Mouse (Mus musculus) spleen, embryonic (tissue): ENCODE results near the gene Spon1.

ENCODE experiments used
- CTCF ChIA-PET: fragments of 350-600 bp; sonication (Branson Sonifier 250); formaldehyde crosslinking; loops from one replicate; lab custom pipeline; 2022; lab: Charles Lee

The Spon1 gene

DNA sequence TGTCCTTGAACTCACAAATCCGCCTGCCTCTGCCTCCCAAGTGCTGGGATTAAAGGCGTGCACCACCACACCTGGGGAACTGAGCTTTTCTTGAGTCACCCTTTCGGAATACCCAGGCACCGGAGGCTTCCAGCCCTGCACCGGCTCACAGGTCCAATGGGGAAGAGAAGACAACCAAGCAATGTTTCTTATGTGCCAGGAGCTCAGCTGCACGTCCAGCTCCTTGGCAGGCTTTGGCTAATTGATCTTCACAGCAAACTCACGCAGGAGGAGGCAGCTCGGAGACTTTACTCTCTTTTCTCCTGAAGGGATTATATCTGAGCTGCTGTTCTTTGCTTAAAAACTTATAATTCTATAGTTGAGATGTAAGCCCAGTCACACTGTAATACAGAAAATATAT lies 73.6 kb downstream of the Spon1 start:
- CTCF ChIA-PET: no interaction called here

DNA sequence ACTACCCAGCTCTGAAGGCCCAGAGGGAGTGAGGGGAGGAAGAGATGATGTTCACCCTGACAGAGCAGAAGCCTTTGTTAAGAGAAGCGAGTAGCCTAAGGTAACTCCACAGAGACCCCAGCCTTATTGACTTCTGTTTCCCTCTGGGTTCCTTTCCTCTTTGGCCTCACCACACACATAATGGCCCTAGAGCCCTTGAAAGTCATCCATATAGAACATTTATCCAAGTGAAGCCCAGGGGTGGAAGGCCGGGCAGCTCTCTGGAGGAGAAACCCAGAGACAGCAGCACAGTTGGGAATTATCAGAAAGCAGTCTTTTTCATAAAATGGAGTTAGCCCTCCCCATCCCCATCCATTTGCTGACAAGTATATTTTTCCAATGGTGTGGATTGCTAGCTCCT lies 75.7 kb downstream of the Spon1 start:
- CTCF ChIA-PET: no interaction called here

DNA sequence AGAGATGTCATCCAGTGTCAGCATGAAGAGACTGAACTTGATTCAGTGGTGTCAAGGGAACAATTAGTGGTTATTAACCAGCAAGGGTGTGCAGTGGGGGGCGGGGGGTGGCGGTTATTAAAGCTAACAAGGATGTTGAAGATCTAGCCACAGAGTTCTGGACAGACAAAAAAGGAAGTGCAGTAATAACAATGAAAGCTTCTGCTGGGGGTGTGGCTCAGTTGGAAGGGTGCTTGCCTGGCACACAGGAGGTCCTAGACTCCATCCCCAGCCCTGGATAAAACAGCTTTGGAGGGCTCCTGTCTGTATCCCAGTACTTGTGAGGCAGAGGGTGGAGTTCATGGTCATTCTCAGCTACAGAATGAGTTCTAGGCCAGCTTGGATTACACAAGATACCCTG lies 77.4 kb downstream of the Spon1 start:
- CTCF ChIA-PET: no interaction called here

DNA sequence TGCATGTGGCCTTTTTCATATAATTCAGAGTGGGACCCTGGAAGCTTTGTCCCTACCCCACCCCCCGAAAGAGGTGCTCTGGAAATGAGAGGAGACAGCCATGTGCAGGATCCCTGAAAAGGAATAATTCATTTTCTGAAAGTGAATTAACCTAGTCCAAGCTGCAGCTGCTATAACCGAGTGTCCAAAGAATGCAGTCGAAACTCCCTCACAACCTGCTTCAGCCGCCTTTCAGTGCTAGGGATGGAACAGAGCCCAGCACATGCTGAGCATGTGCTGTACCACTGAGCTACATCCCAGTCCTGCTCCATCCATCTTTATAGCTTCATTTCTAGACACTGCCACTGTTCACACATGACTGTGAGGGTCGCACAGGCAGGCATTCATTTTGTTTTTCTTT lies 79.4 kb downstream of the Spon1 start:
- CTCF ChIA-PET: no interaction called here

DNA sequence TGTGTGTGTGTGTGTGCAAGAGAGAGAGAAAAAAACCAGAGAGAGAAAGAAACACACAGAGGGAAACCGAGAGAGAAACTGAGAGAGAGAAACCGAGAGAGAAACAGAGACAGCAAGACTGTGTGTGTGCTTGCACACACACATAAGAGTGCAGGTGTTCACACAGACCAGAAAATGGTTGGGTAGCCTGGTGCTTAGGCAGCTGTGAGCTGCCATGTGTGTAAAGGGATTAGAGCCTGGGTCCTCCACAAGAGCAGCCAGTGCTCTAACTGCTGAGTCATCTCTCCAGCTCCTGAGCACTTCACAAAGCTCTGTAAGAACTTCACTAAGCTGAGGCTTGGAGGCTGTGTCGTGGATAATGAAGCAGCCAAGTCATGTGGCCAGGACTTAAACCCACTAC lies 80.8 kb downstream of the Spon1 start:
- CTCF ChIA-PET: no interaction called here

DNA sequence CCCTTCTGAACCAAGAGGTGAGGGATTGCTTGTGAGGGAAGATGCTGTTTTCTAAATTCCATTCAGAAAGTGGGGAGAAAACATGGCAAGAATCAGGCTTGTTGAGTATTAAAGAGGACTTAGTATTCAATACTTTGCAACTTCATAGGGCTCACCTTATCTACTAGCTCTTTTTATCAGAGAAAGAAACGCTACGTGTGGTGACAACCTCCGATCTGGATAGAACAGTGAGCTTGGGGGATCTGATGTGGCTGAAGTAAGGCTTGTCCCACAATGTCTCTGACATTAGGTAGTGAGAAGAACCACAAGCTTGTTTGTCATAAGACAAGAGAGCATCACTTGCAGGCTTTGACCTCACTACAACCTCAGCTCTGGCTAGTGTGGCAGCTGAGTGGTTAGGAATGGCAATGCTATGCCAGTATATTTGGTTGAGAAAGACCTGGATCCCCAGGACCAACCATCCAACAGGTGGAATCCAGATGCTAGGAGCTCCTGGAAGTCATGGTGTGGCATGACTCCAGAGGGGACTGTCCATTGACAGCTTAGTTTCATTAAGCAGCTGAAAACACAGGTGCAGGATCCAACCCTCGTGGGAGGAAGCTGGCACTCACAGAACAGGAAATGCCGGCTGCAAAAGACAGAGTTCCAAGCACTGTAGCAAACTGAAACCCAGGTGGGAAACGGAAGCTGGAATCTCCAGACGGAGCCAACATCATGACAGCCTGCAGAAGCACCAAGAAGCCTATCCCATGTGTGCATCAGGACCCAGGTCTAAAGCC lies 81.4 kb downstream of the Spon1 start:
- CTCF ChIA-PET: no interaction called here

DNA sequence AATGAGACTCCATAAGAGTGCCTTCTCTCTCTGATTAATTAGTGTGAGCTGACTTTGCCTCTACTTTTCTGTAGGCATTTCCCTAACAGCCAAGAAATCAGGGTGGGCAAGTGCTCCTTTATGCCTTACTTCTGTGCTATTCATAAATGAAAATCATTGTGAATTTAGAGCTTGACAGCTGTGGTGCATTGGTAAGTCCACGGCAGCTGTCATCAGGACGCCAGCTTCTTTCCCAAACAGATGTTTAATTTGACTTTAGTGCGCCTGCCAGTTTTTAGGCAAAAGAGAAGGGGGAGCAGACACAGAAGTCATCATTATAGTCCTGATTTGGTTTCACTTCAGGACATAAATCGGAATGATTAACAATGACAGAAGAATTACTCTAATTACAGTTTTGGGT lies 84.6 kb downstream of the Spon1 start:
- CTCF ChIA-PET: no interaction called here

DNA sequence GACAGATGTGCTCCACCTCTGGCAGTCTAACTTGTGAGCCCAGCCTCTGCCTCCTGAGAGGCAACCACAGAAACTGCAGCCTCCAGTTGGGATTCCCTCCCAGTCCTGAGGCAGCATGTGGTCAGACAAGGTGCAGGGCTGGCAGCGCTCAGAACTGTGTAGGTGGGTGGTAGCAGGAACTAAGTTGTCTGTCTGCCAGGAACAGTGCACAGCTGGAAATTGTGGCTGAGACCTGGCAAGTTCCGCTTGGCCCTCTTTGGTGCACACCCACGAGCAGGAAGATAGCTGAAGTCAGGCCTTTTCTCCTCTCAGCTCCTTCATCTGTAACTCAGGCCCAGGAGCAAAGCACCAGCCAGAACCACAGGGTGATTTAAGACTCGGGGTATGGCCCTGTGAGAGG lies 89.6 kb downstream of the Spon1 start:
- CTCF ChIA-PET: no interaction called here

DNA sequence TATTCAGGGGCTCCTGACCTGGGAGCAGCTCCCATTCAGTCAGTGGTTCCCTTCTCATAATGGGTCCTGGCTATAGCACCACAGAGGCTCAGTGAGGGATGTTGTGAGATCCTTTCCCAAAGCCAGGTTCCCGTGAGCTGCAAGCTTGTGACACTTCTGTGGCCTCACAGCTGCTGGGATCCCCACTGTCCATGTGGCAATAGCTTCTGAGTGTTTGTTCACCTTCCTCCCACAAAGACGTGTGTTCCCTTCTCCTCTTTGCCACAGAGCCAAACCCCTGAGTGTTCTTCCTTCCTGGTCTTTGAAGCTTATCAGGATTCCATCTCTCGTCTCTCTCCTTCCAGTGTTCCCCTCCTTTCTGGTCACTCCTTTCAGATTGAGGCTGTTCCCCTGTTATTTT lies 90.3 kb downstream of the Spon1 start:
- CTCF ChIA-PET: no interaction called here

DNA sequence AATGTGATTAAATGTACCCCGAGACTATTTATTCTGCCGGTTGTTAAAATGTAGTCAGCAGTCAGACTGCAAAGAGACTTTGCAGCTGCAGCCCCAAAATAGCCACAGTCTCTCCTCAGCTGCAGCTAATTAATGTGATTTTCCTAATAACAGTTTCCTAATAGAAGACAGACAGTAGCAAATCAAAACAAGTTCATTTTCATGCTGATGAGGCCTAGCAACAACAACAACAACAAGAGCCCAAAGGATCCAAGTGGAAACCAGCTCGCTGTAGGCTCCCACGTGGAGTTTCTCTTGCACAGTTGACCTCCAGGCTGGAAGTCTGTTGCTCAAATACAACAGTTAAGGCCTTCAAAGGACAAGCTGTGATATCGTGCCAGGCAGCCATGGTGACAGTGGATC lies 93.7 kb downstream of the Spon1 start:
- CTCF ChIA-PET: no interaction called here

DNA sequence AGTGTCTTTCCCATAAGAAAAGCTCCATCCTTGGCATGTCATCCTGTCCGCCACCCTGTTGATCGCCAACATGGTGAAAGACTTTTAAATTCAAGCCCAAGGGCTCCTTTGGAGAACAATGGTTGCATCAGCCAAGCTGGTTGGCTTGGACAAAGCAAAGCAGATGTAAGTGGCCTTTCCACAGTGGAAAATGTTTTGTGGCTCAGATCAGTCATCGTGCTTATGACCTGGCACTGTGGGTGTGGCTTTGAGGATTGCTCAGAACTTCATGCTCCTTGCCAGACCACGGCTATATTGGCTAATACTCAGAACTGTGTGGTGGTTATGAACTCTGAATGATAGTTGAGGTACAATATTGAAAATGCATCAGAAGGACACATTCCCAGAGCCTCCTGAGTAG lies 96.2 kb downstream of the Spon1 start:
- CTCF ChIA-PET: no interaction called here

DNA sequence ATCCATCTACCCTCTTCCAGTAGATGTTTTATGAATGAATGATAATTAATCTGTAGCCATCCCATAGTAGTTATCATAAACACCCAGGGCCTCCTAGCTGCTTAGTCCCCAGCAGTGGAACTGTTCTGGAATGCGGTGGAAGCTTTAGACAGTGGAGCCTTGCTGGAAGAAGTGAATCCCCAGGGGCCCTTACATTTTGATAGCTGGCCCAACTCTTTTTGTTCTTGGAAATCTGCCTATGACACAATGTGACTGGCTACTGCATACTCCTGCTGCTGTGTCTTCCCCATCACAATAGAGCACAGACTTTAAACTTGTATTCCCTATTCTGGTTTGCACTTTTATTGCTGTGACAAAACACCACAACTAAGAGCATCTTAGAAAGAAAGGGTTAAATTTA lies 107.0 kb downstream of the Spon1 start:
- CTCF ChIA-PET: no interaction called here

DNA sequence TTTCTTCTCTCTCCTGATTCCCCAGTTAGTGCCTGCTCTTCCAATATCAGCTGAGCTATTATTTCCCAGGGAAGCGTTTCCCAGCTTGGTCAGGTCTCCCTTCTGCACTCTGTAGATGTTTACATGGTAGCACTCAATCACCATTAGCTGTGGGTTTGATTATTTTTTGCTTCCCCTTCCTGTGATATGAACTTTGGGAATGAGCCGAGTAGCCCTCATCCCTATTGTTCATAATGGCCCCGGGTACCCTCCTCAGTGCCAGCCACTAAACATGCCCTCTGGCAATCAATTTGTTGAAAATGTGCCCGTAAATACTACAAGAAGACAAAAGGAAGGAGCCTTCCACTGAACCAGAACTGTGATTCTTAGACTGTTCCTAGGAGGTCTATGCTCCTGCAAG lies 111.7 kb downstream of the Spon1 start:
- CTCF ChIA-PET: no interaction called here

DNA sequence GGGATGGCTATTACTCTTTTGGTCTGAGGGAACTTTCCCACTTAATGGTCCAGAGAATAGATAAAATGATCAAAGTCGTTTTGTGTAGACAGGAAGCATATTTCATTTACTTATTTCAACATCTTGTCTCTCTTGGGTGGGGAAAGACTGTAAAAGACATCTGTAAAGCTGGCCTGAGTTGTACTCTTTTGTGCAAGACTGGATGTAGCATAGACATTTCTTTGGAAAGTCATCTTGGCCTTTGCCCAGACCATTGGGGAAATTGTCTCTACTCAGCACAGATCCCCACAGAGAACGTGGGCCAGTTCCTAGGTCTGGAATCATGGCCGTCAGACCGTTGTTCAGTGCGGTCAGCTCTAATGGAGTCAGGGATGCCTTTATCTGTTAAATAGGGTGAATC lies 112.1 kb downstream of the Spon1 start:
- CTCF ChIA-PET: no interaction called here

DNA sequence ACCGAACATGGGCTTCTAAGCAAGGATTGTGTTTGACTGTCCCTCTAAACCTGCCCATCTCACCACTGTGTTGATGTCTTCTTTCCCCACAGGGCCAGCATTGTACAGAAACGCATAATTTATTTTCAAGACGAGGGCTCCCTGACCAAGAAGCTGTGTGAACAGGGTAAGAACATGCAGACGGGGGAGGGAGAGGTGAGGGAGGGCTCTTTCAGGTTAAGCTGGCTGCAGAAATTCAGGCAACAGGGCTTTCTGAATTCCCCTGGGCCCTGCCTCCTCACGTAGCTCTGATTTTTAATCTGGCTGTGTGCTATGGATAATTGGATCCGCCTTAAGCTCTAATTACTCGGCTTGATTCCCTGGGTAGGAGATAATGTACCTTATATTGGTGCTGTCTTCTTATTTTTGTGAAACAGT lies 113.3 kb downstream of the Spon1 start:
- CTCF ChIA-PET: no interaction called here

DNA sequence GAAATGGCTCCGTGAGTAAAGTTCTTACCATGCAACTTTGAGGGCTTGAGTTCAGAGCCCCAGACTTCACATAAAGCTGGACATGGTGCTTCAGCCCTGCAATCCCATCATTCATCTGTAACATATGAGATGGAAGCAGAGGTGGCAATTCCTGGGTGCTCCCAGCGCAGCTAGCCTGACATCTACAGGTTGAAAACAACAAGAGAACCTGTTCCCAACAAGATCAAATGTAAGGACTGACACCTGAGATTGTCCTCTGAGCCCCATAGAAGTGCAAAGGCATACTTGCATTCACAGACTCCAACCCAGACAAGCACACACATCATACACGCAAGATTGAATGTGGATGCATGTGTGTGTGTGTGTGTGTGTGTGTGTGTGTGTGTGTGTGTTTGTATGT lies 114.2 kb downstream of the Spon1 start:
- CTCF ChIA-PET: interaction anchor here (0.6 kb wide), 1 partner anchor 260 kb away, joined by 3 read pairs; no protein-coding TSS in a partner anchor

DNA sequence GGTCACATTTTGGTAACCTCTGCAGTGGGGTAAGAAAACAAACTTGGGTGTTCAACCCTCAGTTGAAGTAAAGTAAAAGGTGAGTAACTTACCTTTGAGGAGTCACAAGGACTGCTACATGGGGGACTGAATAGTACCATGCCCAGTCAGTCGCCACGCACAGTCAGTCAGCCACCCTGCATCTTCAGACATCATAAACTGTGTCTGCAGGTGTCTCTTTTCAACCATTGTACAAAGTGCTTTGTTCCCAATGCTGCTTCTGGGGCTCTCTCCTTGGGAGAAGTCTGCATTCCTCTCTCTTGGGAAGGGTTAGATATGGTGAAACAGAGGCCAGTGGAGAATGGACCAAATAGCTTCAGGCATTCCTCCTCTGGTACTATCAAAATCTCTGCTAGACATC lies 125.0 kb downstream of the Spon1 start:
- CTCF ChIA-PET: no interaction called here

DNA sequence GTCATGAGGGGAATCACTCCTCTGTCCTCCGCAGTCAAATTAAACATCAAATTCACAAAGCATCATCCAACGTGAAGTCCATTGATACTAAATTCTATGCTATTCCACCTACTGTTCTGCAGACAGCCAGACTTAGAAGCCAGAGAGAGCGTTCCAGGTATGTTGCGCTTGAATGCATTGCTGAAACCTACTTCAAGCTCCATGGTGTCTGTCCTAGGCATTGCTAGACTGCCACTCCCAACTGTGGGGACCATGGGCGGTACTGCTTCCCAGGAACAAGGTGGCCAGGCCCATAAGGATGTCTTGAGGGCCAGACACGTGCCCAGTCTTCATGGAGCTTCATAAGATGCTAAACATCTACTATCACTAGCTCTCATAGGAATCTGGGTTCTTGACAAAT lies 125.7 kb downstream of the Spon1 start:
- CTCF ChIA-PET: no interaction called here

DNA sequence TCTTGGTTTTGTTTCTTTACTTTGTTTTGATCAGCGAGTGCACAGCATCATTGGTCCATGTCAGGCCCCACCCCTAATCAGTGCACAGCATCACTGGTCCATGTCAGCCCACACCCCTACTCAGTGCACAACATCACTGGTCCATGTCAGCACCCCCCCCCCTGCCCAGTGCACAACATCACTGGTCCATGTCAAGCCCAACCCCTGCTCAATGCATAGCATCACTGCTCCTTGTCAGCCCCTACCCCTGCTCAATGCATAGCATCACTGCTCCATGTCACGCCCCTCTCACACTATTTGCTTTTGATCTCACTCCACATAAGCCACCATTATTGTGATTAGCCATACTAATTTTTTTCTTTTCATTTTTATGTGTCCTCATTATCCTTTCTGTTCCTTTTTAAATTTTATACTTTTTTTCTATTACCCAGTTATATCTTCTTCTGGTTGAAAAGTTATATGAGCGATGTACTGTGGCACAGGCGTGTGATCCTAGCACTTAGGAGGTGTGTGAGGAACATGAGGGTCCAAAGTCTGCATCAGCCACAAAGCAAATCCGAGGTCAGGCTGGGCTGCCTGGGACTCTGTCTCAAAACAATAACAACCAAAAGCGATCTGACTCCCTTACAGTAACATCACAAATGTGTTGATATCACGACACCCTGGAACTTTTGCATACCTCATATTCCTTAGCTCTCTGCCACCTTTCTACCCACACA lies 128.3 kb downstream of the Spon1 start:
- CTCF ChIA-PET: no interaction called here

DNA sequence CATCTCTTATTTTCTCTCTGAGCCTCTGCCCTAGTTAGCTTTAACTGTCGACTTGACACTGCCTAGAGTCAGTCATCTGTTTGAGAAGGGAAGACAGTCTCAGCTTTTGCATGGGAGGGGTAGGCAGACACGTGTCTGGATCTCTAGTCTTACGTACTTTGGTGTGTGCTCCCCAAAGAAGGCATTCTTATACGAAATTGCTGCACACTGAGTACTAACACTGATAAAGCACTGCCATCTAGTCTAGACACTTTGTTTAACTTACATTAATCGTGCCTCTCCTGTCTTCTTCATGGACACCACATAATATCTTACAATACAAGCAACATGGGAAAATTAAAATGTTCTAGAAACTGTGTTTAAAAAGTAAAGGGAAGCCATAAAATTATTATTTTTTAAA lies 129.5 kb downstream of the Spon1 start:
- CTCF ChIA-PET: no interaction called here

DNA sequence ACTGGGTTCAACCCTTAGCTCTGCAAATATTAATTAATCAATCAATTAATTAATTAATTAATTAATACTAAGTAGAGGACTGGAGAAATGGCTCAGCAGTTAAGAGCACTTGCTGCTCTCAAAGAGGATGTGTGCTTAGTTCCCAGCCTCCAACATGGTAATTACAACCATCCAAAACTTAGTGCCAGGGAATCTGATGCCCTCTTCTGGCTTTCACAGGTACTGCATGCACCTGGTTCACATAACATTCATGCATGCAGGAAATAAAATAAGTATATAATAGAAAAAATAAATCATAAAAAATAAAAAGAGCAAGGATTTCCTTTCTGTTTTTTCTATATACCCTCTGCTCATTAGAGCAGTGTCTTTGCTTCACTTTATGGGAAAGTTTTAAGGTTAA lies 132.6 kb downstream of the Spon1 start:
- CTCF ChIA-PET: no interaction called here

DNA sequence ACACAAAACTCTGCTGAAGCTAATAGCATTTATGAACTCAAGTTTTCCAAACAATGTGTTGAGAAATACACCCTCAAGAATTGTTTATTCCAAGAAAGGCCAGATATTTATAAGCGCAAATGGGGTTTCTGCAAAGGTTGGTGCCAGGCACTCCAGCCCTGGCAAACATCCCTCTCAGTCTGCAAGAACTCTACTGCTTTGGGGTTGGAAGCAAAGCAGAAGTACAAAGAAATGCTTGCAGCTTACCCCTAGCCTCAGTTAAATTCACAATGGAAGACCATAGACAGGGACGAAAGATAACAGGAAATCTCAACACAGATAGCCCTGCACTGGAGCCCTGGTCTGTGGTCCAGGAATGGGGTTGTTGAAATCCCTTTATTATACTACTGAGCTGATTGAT lies 135.7 kb downstream of the Spon1 start:
- CTCF ChIA-PET: interaction anchor here (0.7 kb wide), 1 partner anchor 34 kb away, joined by 4 read pairs; no protein-coding TSS in a partner anchor

DNA sequence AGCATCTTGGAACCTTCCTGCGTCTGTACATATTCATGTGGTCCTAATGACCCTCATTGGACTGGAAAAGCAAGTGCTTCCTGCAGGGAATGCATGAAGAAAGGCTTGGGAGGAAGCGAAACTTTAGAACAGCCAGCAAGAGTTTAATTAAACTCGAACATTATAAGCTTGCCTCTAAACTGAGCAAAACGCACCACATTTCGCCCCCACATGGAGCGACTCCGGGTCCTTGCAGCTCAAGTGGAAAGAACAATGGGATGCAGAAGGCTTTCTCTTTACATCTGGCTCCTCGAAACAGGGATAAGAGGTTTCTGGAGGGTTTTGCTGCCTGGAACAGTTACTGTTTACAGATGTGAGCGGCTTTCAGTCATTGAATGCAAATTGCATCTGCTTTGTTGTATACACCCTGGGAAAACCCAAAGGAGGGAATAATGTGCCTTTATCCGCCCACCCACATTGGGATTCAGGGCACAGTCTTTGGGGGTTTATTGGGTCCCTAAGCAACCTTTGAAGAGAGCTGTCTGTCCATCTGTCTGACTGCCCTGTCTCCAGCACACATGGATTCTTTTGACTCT lies 136.2 kb downstream of the Spon1 start:
- CTCF ChIA-PET: interaction anchor here (0.7 kb wide), 1 partner anchor 34 kb away, joined by 4 read pairs; no protein-coding TSS in a partner anchor
